Mouse (Mus musculus) retina, postnatal 7 days (tissue): ENCODE results near the gene 1110017D15Rik.
"Not testable (repeated sequence)": the region's sequence is repeated elsewhere in the genome, so short reads cannot be mapped to it uniquely, and the experiment has no call there.

ENCODE experiments used
- DNase-seq: peaks from one replicate; pipeline ENCODE4 v3.0.0-alpha.2; 2012; ENCODE audit warnings: low read depth, low spot score

The 1110017D15Rik gene

GRCm38 (mm10) chr4:41479456-41479804 is 37.7 kb downstream of the 1110017D15Rik start:
- no peak for DNase-seq

- DNase-seq, result no peak
These were observed 38.2 kb downstream of the 1110017D15Rik start for GRCm38 (mm10) chr4:41478751-41479455.

- DNase-seq, result no peak
These were observed 39.4 kb downstream of the 1110017D15Rik start for GRCm38 (mm10) chr4:41477648-41478160.

- no peak for DNase-seq
These were observed 45.8 kb downstream of the 1110017D15Rik start for GRCm38 (mm10) chr4:41471384-41471689.

- DNase-seq, result no peak
These were observed 46.3 kb downstream of the 1110017D15Rik start for GRCm38 (mm10) chr4:41470684-41471383.

GRCm38 (mm10) chr4:41470051-41470683 is 47.0 kb downstream of the 1110017D15Rik start:
- DNase-seq, result no peak

- no peak for DNase-seq
These were observed 47.9 kb downstream of the 1110017D15Rik start for GRCm38 (mm10) chr4:41469199-41469598.

GRCm38 (mm10) chr4:41468396-41469080 is 48.6 kb downstream of the 1110017D15Rik start:
- DNase-seq, result peak; percentile 71

- DNase-seq, result no peak
These were observed 51.9 kb downstream of the 1110017D15Rik start for GRCm38 (mm10) chr4:41465287-41465665.

- peak; percentile 98 for DNase-seq
These were observed 52.5 kb downstream of the 1110017D15Rik start, which contains the start of the genes Kif24 and Nudt2 for GRCm38 (mm10) chr4:41464345-41465286. Gene Kif24 (minus strand): TSS chr4:41464887. Gene Nudt2 (plus strand): TSS chr4:41465151.

- DNase-seq, result not testable (repeated sequence)
These were observed 53.9 kb downstream of the 1110017D15Rik start for GRCm38 (mm10) chr4:41463051-41463738.

- DNase-seq, result no peak
These were observed 56.4 kb downstream of the 1110017D15Rik start for GRCm38 (mm10) chr4:41460690-41461089.
